Mouse (Mus musculus) myocyte (in vitro differentiated cells): ENCODE results near the gene Plppr4. TPM values are rescaled to one million over a fixed set of nuclear protein-coding genes. Genes with fewer than 3 reads are reported as not detected.

ENCODE experiments used
- H3K27me3 ChIP-seq: one replicate; pipeline ENCODE4 v1.6.1; 2011; ENCODE audit not compliant: control insufficient read depth, insufficient read depth, insufficient read length
- H3K36me3 ChIP-seq: one replicate; pipeline ENCODE4 v1.6.1; 2011; ENCODE audit not compliant: control insufficient read depth, insufficient read depth
- H3K4me2 ChIP-seq: one replicate; pipeline ENCODE4 v1.6.1; 2011; ENCODE audit warnings: low read depth, control low read depth
- H3K4me3 ChIP-seq: one replicate; pipeline ENCODE4 v1.5.1; 2011; ENCODE audit warnings: mild to moderate bottlenecking, control low read depth, moderate library complexity
- H3K79me2 ChIP-seq: one replicate; pipeline ENCODE4 v1.6.1; 2011; ENCODE audit not compliant: control insufficient read depth, insufficient read depth
- H3ac ChIP-seq: one replicate; pipeline ENCODE4 v1.6.1; 2011; ENCODE audit not compliant: control insufficient read depth, insufficient read length
- CEBPB ChIP-seq: IDR thresholded peaks from 2 replicates; pipeline ENCODE4 v1.6.1; 2011; ENCODE audit warnings: mild to moderate bottlenecking, moderate library complexity; ENCODE audit not compliant: poor library complexity, insufficient read depth, severe bottlenecking
- E2F4 ChIP-seq: IDR thresholded peaks from one replicate; pipeline ENCODE4 v1.6.1; 2011; ENCODE audit warnings: mild to moderate bottlenecking, control low read depth, moderate library complexity; ENCODE audit not compliant: insufficient read depth
- MAX ChIP-seq: IDR thresholded peaks from one replicate; pipeline ENCODE4 v1.6.1; 2011; ENCODE audit warnings: low read depth, mild to moderate bottlenecking, control low read depth
- MYOD1 ChIP-seq, 3 experiments: IDR thresholded peaks; one replicate each; pipeline ENCODE4 v1.6.1; 2011; ENCODE audit warnings: control low read depth in 2 of 3, low read depth in 2 of 3, mild to moderate bottlenecking in 2 of 3, moderate library complexity in 1 of 3; ENCODE audit not compliant: insufficient read length in 2 of 3, control insufficient read depth in 1 of 3
- MYOG ChIP-seq, 3 experiments: IDR thresholded peaks; one replicate each; pipeline ENCODE4 v1.6.1; 2011; ENCODE audit warnings: control low read depth in 2 of 3, low read depth in 2 of 3, mild to moderate bottlenecking in 2 of 3; ENCODE audit not compliant: insufficient read length in 2 of 3, control insufficient read depth in 1 of 3, insufficient read depth in 1 of 3
- POLR2A ChIP-seq: IDR thresholded peaks from one replicate; pipeline ENCODE4 v1.6.1; 2011; ENCODE audit warnings: low read depth, mild to moderate bottlenecking, control low read depth, moderate library complexity; ENCODE audit not compliant: insufficient read length
- POLR2AphosphoS2 ChIP-seq: IDR thresholded peaks from one replicate; pipeline ENCODE4 v1.6.1; 2011; ENCODE audit warnings: low read depth, control low read depth; ENCODE audit not compliant: insufficient read length
- REST ChIP-seq: IDR thresholded peaks from one replicate; pipeline ENCODE4 v1.6.1; 2011; ENCODE audit warnings: mild to moderate bottlenecking, control low read depth, moderate library complexity; ENCODE audit not compliant: insufficient read depth, insufficient read length
- SRF ChIP-seq: IDR thresholded peaks from one replicate; pipeline ENCODE4 v1.6.1; 2011; ENCODE audit warnings: low read depth; ENCODE audit not compliant: control insufficient read depth, insufficient read length
- TCF12 ChIP-seq: IDR thresholded peaks from one replicate; pipeline ENCODE4 v1.6.1; 2011; ENCODE audit warnings: mild to moderate bottlenecking, control low read depth; ENCODE audit not compliant: poor library complexity, insufficient read depth, severe bottlenecking
- TCF3 ChIP-seq: IDR thresholded peaks from one replicate; pipeline ENCODE4 v1.6.1; 2011; ENCODE audit warnings: low read depth, control low read depth; ENCODE audit not compliant: insufficient read length
- USF1 ChIP-seq: IDR thresholded peaks from one replicate; pipeline ENCODE4 v1.6.1; 2011; ENCODE audit warnings: low read depth, mild to moderate bottlenecking, control low read depth, moderate library complexity
- polyA plus RNA-seq: library from polyadenylated mRNA; unstranded; fragments of >200 nt; fragmentation: generic; extraction: Trizol; gene quantifications from one replicate; pipeline ENCODE4 v1.2.1, GENCODE M21; 2012; ENCODE audit warnings: missing spikeins

Plppr4 gene
- polyA plus RNA-seq, 1 experiment = not detected

GRCm38 (mm10) chr3:117304037-117304436 is 56.6 kb downstream of the Plppr4 start:
- TF ChIP-seq CEBPB = no peak
- no peak for TF ChIP-seq MYOG (IDR thresholded peaks at IDR 0.05; ENCODE audit: control insufficient read depth in 1 of 3, insufficient read depth in 1 of 3, insufficient read length in 2 of 3, low read depth in 2 of 3)
- no peak for TF ChIP-seq MYOD1 (IDR thresholded peaks at IDR 0.05; ENCODE audit: control insufficient read depth in 1 of 3, insufficient read length in 2 of 3, low read depth in 2 of 3)
- TF ChIP-seq POLR2AphosphoS2 = no peak
- TF ChIP-seq REST = no peak
- no peaks in the 10 kb centered on the region for H3K27me3 ChIP-seq
- H3K4me2 ChIP-seq = no peak overlapping the region
- no peaks in the 10 kb centered on the region for H3K79me2 ChIP-seq
- no peaks in the 10 kb centered on the region for H3K36me3 ChIP-seq
- H3ac ChIP-seq = no peak overlapping the region
- H3K4me3 ChIP-seq = no peak overlapping the region

DNA sequence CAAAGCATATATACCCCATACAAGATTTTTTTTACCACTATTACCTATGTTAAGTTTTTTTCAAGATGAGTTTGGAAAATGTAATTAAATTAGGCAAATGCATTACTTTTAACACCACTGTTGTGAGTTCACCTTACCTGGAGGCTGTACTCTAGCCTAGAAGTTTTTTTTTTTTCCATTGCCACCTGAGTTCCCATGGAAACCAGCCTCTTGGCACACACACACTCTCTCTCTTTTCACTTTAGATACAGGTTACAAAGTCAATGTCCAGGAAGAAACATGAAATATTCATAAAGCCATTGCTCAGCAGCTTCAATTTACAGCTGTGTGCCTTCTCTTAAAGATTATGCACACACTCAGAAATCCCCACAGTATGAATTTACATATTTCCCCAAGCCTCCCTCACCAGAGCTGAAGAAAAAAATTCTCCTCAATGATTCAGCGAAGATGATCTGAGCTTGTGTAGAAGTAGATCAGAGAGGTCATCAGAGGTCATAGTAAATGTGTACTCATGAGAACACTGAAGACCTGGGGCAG is 59.9 kb downstream of the Plppr4 start:
- TF ChIP-seq MAX (no peak), CEBPB (no peak), MYOG (IDR thresholded peaks at IDR 0.05; ENCODE audit: control insufficient read depth in 1 of 3, insufficient read depth in 1 of 3, insufficient read length in 2 of 3, low read depth in 2 of 3) (no peak), REST (no peak), TCF12 (no peak), MYOD1 (IDR thresholded peaks at IDR 0.05; ENCODE audit: control insufficient read depth in 1 of 3, insufficient read length in 2 of 3, low read depth in 2 of 3) (no peak), SRF (no peak), POLR2AphosphoS2 (no peak), USF1 (no peak), E2F4 (no peak), POLR2A (no peak)
- Histone ChIP-seq H3K4me3 (no peak overlapping the region), H3K36me3 (no peaks in the 10 kb centered on the region), H3K4me2 (no peak overlapping the region), H3K27me3 (no peaks in the 10 kb centered on the region), H3ac (no peak overlapping the region), H3K79me2 (no peaks in the 10 kb centered on the region)

GRCm38 (mm10) chr3:117297735-117298134 is 62.9 kb downstream of the Plppr4 start:
- H3K4me2 ChIP-seq = no peak overlapping the region
- TF ChIP-seq USF1 (no peak), TCF12 (no peak), REST (no peak)
- H3K79me2 ChIP-seq = no peaks in the 10 kb centered on the region
- no peaks in the 10 kb centered on the region for H3K36me3 ChIP-seq
- H3K4me3 ChIP-seq = no peak overlapping the region
- H3ac ChIP-seq = no peak overlapping the region
- H3K27me3 ChIP-seq = no peaks in the 10 kb centered on the region

GRCm38 (mm10) chr3:117294308-117294925 is 66.3 kb downstream of the Plppr4 start:
- H3K4me2 ChIP-seq = no peak overlapping the region
- H3K27me3 ChIP-seq = no peaks in the 10 kb centered on the region
- H3ac ChIP-seq = no peak overlapping the region
- no peak overlapping the region for H3K4me3 ChIP-seq
- TF ChIP-seq REST = no peak
- no peak for TF ChIP-seq MYOG (IDR thresholded peaks at IDR 0.05; ENCODE audit: control insufficient read depth in 1 of 3, insufficient read depth in 1 of 3, insufficient read length in 2 of 3, low read depth in 2 of 3)
- no peak for TF ChIP-seq POLR2AphosphoS2
- TF ChIP-seq TCF3 = no peak
- TF ChIP-seq POLR2A = no peak
- TF ChIP-seq MAX = no peak
- no peak for TF ChIP-seq USF1
- TF ChIP-seq MYOD1 (IDR thresholded peaks at IDR 0.05; ENCODE audit: control insufficient read depth in 1 of 3, insufficient read length in 2 of 3, low read depth in 2 of 3) = no peak
- TF ChIP-seq TCF12 = no peak
- TF ChIP-seq E2F4 = no peak
- TF ChIP-seq SRF = no peak
- TF ChIP-seq CEBPB = no peak
- H3K79me2 ChIP-seq = no peaks in the 10 kb centered on the region
- no peaks in the 10 kb centered on the region for H3K36me3 ChIP-seq

Other genes with a start within 250 kb of the Plppr4 start
- not detected for gene Plppr5, start 214.0 kb upstream of the Plppr4 start, polyA plus RNA-seq